Mouse (Mus musculus) heart, postnatal 0 days (tissue): ENCODE results near the gene Rab11b. TPM values are rescaled to one million over a fixed set of nuclear protein-coding genes. Genes with fewer than 3 reads are reported as not detected.

ENCODE experiments used
- ATAC-seq: fragments of 200-750 bp; cut with Nextera tagmentation; 2 replicates; pipeline ENCODE4 v1.8.0; 2017; ENCODE audit warnings: low read depth, moderate number of reproducible peaks, moderate library complexity; ENCODE audit not compliant: insufficient read depth
- DNase-seq: peaks from one replicate; pipeline ENCODE4 v3.0.0-alpha.2; 2016; ENCODE audit warnings: low spot score
- H3K27ac ChIP-seq: fragments of 300-500 bp; sonication (generic); 2 replicates; pipeline ENCODE4 v1.5.1; 2014; ENCODE audit warnings: low read depth, mild to moderate bottlenecking
- H3K27me3 ChIP-seq: fragments of 300-500 bp; sonication (generic); 2 replicates; pipeline ENCODE4 v1.6.1; 2014; ENCODE audit warnings: low read length, mixed read lengths; ENCODE audit not compliant: control insufficient read depth, insufficient read depth
- H3K36me3 ChIP-seq: fragments of 300-500 bp; sonication (generic); replicated peaks from 2 replicates; pipeline ENCODE4 v1.6.1; 2014; ENCODE audit warnings: low read length, mixed read lengths; ENCODE audit not compliant: control insufficient read depth, insufficient read depth
- H3K4me1 ChIP-seq: fragments of 300-500 bp; sonication (generic); 2 replicates; pipeline ENCODE4 v1.6.1; 2014; ENCODE audit warnings: antibody characterized with exemption; ENCODE audit not compliant: control insufficient read depth, insufficient read depth
- H3K4me2 ChIP-seq: fragments of 300-500 bp; sonication (generic); 2 replicates; pipeline ENCODE4 v1.6.1; 2014; ENCODE audit warnings: low read depth, mild to moderate bottlenecking, low read length, moderate library complexity
- H3K4me3 ChIP-seq: fragments of 300-500 bp; sonication (generic); 2 replicates; pipeline ENCODE4 v1.5.1; 2014; ENCODE audit warnings: low read depth, low read length
- H3K9ac ChIP-seq: fragments of 300-500 bp; sonication (generic); replicated peaks from 2 replicates; pipeline ENCODE4 v1.6.1; 2014; ENCODE audit warnings: low read depth, low read length, mixed read lengths
- H3K9me3 ChIP-seq: fragments of 300-500 bp; sonication (generic); replicated peaks from 2 replicates; pipeline ENCODE4 v1.6.1; 2016; ENCODE audit warnings: low read length; ENCODE audit not compliant: control insufficient read depth
- CTCF ChIP-seq: IDR thresholded peaks from 2 replicates; pipeline ENCODE4 v1.5.1; 2016; ENCODE audit warnings: antibody characterized with exemption, control low read depth, low read depth
- EP300 ChIP-seq: IDR thresholded peaks from 2 replicates; pipeline ENCODE4 v1.6.1; 2016; ENCODE audit warnings: antibody characterized with exemption, low read depth
- WGBS: fragments of 180-500 bp; shearing (Covaris S2); extraction: QIAGEN DNeasy Blood & Tissue Kit; methylation state at CpG from one replicate; pipeline ENCODE4 v1.1.7; 2014; 5-methylcytosine and 5-hydroxymethylcytosine counted together
- polyA plus RNA-seq: library from polyadenylated mRNA; unstranded; fragments of >200 nt; fragmentation: Nextera tagmentation; extraction: Ambion mirVana; gene quantifications from 2 replicates; pipeline ENCODE4 v1.2.1, GENCODE M21; 2015
- total RNA-seq: library from RNA; depleted of rRNA; stranded (reverse); fragments of >200 nt; gene quantifications from 2 replicates; pipeline ENCODE4 v1.2.3, GENCODE M21; 2014; ENCODE audit warnings: low replicate concordance

Gene Rab11b
- total and polyA plus RNA-seq, 2 experiments from 2014 or later: 87.8 to 425 TPM

DNA sequence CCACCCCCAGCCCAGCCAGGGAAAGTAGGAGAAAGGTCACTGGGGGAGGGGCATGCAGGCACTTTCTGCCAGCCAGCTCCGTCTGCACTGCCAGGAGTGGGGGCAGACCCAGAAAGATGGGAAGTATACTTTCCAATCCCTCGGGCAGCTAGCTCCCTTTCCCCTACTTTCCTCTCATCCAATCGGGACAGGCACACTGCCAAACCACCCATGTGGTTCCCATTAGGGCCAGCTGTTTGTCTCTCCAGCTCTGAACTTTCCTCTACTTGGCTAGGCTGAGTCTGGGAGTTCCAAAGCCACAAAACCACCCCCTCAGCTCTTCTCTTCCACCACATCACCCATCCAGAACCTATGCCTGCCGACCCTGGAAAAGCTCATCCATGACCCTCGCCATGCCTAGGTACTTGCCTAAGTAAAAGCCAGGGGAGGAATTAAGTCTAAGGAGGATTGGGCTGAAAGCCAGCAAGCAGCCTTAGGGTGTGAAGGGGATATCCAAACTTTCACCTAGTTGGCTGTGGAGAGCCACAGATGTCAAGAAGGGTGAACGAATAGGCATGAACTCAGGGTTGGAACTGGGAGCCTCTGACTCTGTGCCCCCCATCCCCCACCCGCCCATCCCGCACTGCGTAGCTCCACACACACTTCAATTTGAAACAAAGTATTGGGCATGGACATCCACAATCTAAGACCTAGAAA lies 19.1 kb upstream of the Rab11b start:
- Histone ChIP-seq H3K9me3 (no peaks in the 10 kb centered on the region), H3K9ac (0 out of 2 replicates have a peak overlapping the region, but pooled peaks have one; percentile 16)

DNA sequence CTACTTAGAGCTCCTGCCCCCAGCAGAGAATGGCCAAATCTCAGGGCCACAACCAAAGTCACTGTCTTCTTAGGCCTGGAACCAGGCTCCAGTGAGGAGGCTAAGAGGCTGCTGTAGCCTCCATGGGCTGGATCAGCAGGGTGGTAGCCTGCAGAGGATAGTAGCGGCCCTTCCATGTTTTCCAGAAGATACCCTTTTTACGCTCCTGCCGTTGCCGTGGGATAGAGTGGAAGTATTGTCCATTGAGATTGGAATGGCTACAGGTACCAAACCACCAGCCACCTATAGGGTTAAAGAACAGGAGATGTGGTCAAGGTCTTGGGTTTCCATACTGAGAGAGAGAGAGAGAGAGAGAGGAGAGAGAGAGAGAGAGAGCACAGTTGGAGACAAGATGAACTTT lies 15.0 kb upstream of the Rab11b start:
- 100% methylated on average over 4 of the region's 4 CpGs for WGBS

More for the DNA sequence above, 19.1 kb upstream of the Rab11b start:
- peaks cover 39% of the 10 kb centered on the region; the same call in 1 of the 2 replicates for H3K36me3 ChIP-seq
- TF ChIP-seq EP300: peak; percentile 99
- TF ChIP-seq CTCF: 0 out of 2 replicates have a peak, but pooled peaks have one; percentile 3
- DNase-seq (peak; percentile 98), ATAC-seq (peak; percentile 86)
- peak overlapping the region; percentile 57 for H3K4me3 ChIP-seq
- 18% methylated on average over 9 of the region's 9 CpGs for WGBS
- H3K4me1 ChIP-seq: peaks cover 60% of the 10 kb centered on the region
- H3K27ac ChIP-seq: peak overlapping the region; percentile 91
- H3K4me2 ChIP-seq: peak overlapping the region; percentile 82
- no peaks in the 10 kb centered on the region for H3K27me3 ChIP-seq

DNA sequence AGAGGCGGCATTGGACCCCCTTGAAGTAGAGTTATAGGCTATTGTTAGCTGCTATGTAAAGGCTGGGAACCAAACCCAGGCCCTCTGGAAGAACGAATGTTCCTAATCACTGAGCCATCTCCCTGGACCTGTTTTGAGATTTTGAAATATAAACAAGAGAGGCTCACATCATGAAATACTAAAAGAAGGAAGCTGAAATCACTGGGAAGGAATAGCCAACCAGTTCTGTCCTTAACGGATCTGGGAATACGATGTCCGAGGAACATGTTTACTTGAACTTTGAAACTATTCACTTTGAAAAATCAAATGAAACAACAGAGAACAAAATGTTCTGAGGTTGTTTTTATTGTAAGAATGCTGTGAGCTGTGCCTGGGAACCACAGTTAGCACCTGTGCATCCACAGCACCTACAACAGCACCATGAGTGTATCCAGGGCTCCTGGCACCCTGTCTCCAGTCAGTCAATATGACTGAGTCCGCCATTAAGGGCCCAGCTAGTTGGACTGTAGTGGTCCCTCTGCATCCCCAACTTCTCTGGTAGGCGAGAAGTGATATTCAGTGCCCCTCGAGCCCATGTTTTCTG lies 14.3 kb upstream of the Rab11b start:
- H3K36me3 ChIP-seq: peaks cover 39% of the 10 kb centered on the region; the same call in 1 of the 2 replicates
- H3K9ac ChIP-seq: no peak overlapping the region
- no peaks in the 10 kb centered on the region for H3K9me3 ChIP-seq
- no peak overlapping the region for H3K27ac ChIP-seq
- no peak overlapping the region for H3K4me3 ChIP-seq
- no peak for ATAC-seq
- no peak for TF ChIP-seq CTCF
- no peak for TF ChIP-seq EP300
- no peaks in the 10 kb centered on the region for H3K27me3 ChIP-seq
- DNase-seq: no peak
- WGBS: 87% methylated on average over 8 of the region's 8 CpGs
- H3K4me2 ChIP-seq: no peak overlapping the region
- H3K4me1 ChIP-seq: peaks cover 14% of the 10 kb centered on the region

More for the DNA sequence above, 15.0 kb upstream of the Rab11b start:
- Histone ChIP-seq H3K4me2 (no peak overlapping the region), H3K9ac (no peak overlapping the region), H3K4me3 (no peak overlapping the region), H3K9me3 (no peaks in the 10 kb centered on the region), H3K4me1 (peaks cover 19% of the 10 kb centered on the region), H3K27ac (no peak overlapping the region), H3K27me3 (no peaks in the 10 kb centered on the region), H3K36me3 (peaks cover 39% of the 10 kb centered on the region; the same call in 1 of the 2 replicates)
- ATAC-seq (no peak), DNase-seq (no peak)
- TF ChIP-seq CTCF (no peak), EP300 (no peak)

DNA sequence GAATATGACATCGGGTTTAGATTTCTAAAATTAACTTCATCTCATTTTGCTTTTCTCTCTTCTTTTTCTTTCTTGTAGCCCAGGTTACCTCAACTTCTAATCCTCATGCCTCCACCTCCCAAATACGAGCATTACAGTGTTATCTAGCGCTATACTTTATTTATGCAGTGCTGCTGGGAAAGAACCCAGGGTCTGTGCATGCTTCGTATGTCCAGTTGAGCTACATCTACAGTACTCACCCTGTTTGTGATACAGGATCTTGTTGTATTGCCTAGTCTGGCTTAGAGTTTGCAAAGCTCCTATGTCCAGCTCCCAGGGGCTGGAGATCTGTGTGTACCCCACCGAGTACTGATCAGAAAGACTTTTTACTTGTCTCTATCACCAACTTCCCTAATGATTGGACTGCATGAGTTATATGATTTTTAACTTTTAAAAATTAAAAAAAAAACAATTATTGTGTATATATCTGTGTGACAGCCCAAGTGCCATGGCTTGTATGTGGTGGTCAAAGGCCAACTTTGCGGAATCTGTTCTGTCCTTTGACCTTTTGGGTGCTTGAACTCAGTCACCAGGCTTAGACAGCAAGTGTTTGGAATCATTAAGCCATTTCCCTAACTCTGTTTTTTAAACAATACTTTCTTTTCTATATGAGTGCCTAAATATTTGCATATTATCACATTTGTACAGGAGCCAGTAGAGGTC lies 13.7 kb upstream of the Rab11b start:
- H3K9me3 ChIP-seq: no peaks in the 10 kb centered on the region
- H3K36me3 ChIP-seq: peaks cover 39% of the 10 kb centered on the region; the same call in 1 of the 2 replicates
- ATAC-seq: no peak
- H3K4me1 ChIP-seq: peaks cover 12% of the 10 kb centered on the region
- H3K4me3 ChIP-seq: no peak overlapping the region
- no peaks in the 10 kb centered on the region for H3K27me3 ChIP-seq
- DNase-seq: no peak
- TF ChIP-seq CTCF: no peak
- no peak for TF ChIP-seq EP300
- no peak overlapping the region for H3K4me2 ChIP-seq
- no peak overlapping the region for H3K9ac ChIP-seq
- 86% methylated on average over 6 of the region's 6 CpGs for WGBS
- no peak overlapping the region for H3K27ac ChIP-seq

DNA sequence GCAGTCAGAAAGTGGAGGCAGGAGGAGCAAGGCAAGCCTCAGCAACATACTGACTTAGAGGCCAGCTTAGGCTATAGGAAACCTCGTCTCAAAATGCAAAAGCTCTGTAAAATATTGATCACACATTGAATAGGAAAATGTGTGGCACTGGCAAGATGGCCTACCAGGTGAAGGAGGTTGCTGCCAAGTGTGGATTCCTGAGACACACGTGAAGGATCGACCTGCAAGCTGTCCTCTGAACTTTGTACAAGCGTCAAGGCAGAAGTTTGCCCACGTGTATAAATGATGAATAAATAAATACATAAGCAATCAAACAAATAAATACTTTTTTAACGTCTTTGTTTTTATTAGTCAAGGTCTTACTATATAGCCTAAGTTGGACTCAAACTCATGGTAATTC lies 13.1 kb upstream of the Rab11b start:
- H3K4me1 ChIP-seq: peaks cover 6% of the 10 kb centered on the region
- H3K9me3 ChIP-seq: no peaks in the 10 kb centered on the region
- H3K9ac ChIP-seq: no peak overlapping the region
- H3K4me3 ChIP-seq: no peak overlapping the region
- no peak for ATAC-seq
- no peak for TF ChIP-seq CTCF
- TF ChIP-seq EP300: no peak
- no peak overlapping the region for H3K4me2 ChIP-seq
- 77% methylated on average over 6 of the region's 6 CpGs for WGBS
- peaks cover 34% of the 10 kb centered on the region; the same call in 1 of the 2 replicates for H3K36me3 ChIP-seq
- no peak for DNase-seq
- H3K27ac ChIP-seq: no peak overlapping the region
- H3K27me3 ChIP-seq: no peaks in the 10 kb centered on the region
